In the genomic region with DNA sequence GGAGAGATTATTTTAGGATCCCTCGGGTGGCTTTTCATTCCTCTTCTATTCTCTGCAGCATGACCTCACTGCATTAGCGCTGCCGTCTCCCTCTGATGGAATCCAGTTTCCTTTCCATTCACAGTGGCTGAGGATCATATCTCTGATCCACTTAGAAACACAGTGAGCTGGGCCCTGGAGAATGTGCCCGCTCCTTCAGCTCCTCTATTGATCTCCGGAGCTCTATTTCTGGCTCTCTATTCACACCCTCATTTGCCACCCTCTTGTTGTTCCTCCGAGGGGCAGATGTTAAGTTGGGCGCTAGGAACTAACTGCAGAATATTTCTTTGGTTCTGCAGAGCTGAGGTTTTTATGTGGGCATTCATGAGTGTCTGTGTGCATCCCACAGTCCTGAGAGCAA, we compare ENCODE assay signal across 9 mouse cellular contexts.
DNase-seq lines count a peak whose midpoint lies in the region; ATAC-seq lines count a peak whose summit lies in the region.
"Had no signal": no experiment of that assay in that cellular context is flagged by ENCODE, and none has a peak within 500 bp of the region (broad histone marks: within the 10 kb centered on the region; RNA-seq: fewer than 3 reads in every experiment).

No protein-coding gene starts in this region.

- no peak overlapping the region for H3K4me2 ChIP-seq in embryonic facial prominence, embryonic 14.5 days (ENCODE audit: low read depth, low read length)

- no peaks in the 10 kb centered on the region for H3K4me1 ChIP-seq in embryonic facial prominence, embryonic 14.5 days (ENCODE audit: control insufficient read depth, insufficient read depth, low read length)
- peaks cover 29% of the 10 kb centered on the region for H3K4me1 ChIP-seq in heart, embryonic 10.5 days

- intact Hi-C loops in left cerebral cortex, postnatal 10 days (cut with DNase I) = no loop called here
- intact Hi-C loops in left cerebral cortex, postnatal 36 days (cut with DNase I) = no loop called here

- no peaks in the 10 kb centered on the region for H3K9me3 ChIP-seq in embryonic facial prominence, embryonic 14.5 days (ENCODE audit: control insufficient read depth, low read length)
- no peaks in the 10 kb centered on the region for H3K9me3 ChIP-seq in heart, embryonic 10.5 days

- H3K27me3 ChIP-seq in embryonic facial prominence, embryonic 14.5 days (replicated peaks; ENCODE audit: control insufficient read depth, insufficient read depth, low read length) = no peaks in the 10 kb centered on the region
- no peaks in the 10 kb centered on the region for H3K27me3 ChIP-seq in heart, embryonic 10.5 days (ENCODE audit: insufficient read depth, poor library complexity, severe bottlenecking)
- H3K27me3 ChIP-seq: CH12.LX had no signal

- no peak overlapping the region for H3K27ac ChIP-seq in embryonic facial prominence, embryonic 14.5 days (replicated peaks; ENCODE audit: low read depth, low read length)
- peak overlapping the region; percentile 89 for H3K27ac ChIP-seq in heart, embryonic 10.5 days

- H3K9ac ChIP-seq in embryonic facial prominence, embryonic 14.5 days (ENCODE audit: low read depth, low read length) = no peak overlapping the region

- H3K4me3 ChIP-seq in embryonic facial prominence, embryonic 14.5 days (ENCODE audit: low read depth, low read length) = no peak overlapping the region
- peak overlapping the region; percentile 27; the same call in 1 of the 2 replicates for H3K4me3 ChIP-seq in heart, embryonic 10.5 days

- no peaks in the 10 kb centered on the region for H3K36me3 ChIP-seq in embryonic facial prominence, embryonic 14.5 days (ENCODE audit: control insufficient read depth, insufficient read depth, low read length)
- no peaks in the 10 kb centered on the region for H3K36me3 ChIP-seq in heart, embryonic 10.5 days

- peak; percentile 72 for ATAC-seq in embryonic facial prominence, embryonic 14.5 days (ENCODE audit: low read depth)

- DNase-seq in left cerebral cortex, adult 11 months (ENCODE audit: low spot score) = peak; percentile 14
- DNase-seq in left cerebral cortex, postnatal 10 days (ENCODE audit: extremely low spot score in 1 of 2, low spot score in 2 of 2) = no peak
- DNase-seq in embryonic facial prominence, embryonic 14.5 days (ENCODE audit: low spot score) = peak; percentile 68
- peak; percentile 91 for DNase-seq in heart, embryonic 10.5 days (ENCODE audit: low spot score)
- peak; percentile 13 to 20 for DNase-seq in left cerebral cortex, postnatal 36 days (ENCODE audit: low spot score in 2 of 2)
- DNase-seq in urinary bladder, postnatal 36 days (ENCODE audit: low spot score in 2 of 2) = no peak
- no peak for DNase-seq in layer of hippocampus, adult 11-12 months (ENCODE audit: low spot score)
- DNase-seq in layer of hippocampus, adult 9-10 months (ENCODE audit: low spot score) = no peak

- 39% methylated on average over 7 of the region's 7 CpGs for WGBS in embryonic facial prominence, embryonic 14.5 days
- WGBS in heart, embryonic 10.5 days = 8% methylated on average over 7 of the region's 7 CpGs

Comparison
In these comparisons a context has a peak if more than half of its experiments do, and no peak if none do; other contexts are left out.
1. DNase-seq: peak in left cerebral cortex, adult 11 months (single experiment), embryonic facial prominence, embryonic 14.5 days (single experiment), heart, embryonic 10.5 days (single experiment) and left cerebral cortex, postnatal 36 days (2 of 2); none in left cerebral cortex, postnatal 10 days (0 of 2), urinary bladder, postnatal 36 days (0 of 2), layer of hippocampus, adult 11-12 months (single experiment) and layer of hippocampus, adult 9-10 months (single experiment).